Mouse (Mus musculus): ENCODE results near the gene B3galt2. TPM values are rescaled to one million over a fixed set of nuclear protein-coding genes. Genes with fewer than 3 reads are reported as not detected.
A peak's percentile ranks its signal among the peaks of the same experiment; 100 is the strongest.

The B3galt2 gene
- total RNA-seq, 1 experiment from 2014 or later: 0.10 TPM

- ATAC-seq (replicated peaks; ENCODE audit: insufficient number of reproducible peaks, low FRiP score, low TSS enrichment, poor library complexity, severe bottlenecking): no peak
Observed at GRCm38 (mm10) chr1:143701736-143702135, 61.3 kb downstream of the B3galt2 start.

GRCm38 (mm10) chr1:143702141-143702740 lies 61.8 kb downstream of the B3galt2 start:
- ATAC-seq (replicated peaks; ENCODE audit: insufficient number of reproducible peaks, low FRiP score, low TSS enrichment, poor library complexity, severe bottlenecking): peak; percentile 49

GRCm38 (mm10) chr1:143702741-143703262 lies 62.3 kb downstream of the B3galt2 start, which contains the start of gene Cdc73:
Cdc73 (minus strand) TSS chr1:143702893.
- ATAC-seq (replicated peaks; ENCODE audit: insufficient number of reproducible peaks, low FRiP score, low TSS enrichment, poor library complexity, severe bottlenecking): peak; percentile 94

Other genes with a start within 250 kb of the B3galt2 start
- gene Cdc73, start 62.2 kb downstream of the B3galt2 start, total RNA-seq (2017): 8.4 to 27.0 TPM (median 24.3 TPM) in 3 replicates
- 11.3 to 39.8 TPM (median 23.3 TPM) in 3 replicates for gene Glrx2, start 75.7 kb downstream of the B3galt2 start, total RNA-seq (2017)
- gene Trove2, start 136.4 kb downstream of the B3galt2 start, total RNA-seq (2017): 2.1 to 9.4 TPM (median 2.2 TPM) in 3 replicates
- gene Uchl5, start 136.6 kb downstream of the B3galt2 start, total RNA-seq (2017): 65.4 to 91.0 TPM (median 83.2 TPM) in 3 replicates

Measured in monocyte, adult 5-6 weeks (primary cell).